Mouse (Mus musculus) gastrocnemius, postnatal 36 days (tissue): Measurements from ENCODE around the gene Gm8126. TPM values are rescaled to one million over a fixed set of nuclear protein-coding genes. Genes with fewer than 3 reads are reported as not detected.
"Not testable (repeated sequence)": the region's sequence is repeated elsewhere in the genome, so short reads cannot be mapped to it uniquely, and the experiment has no call there.

Experiments
- DNase-seq, 2 experiments: peaks; one replicate each; pipeline ENCODE4 v3.0.0; 2022
- intact Hi-C: fragments of 180-260 bp; cut with DNase I; formaldehyde crosslinking; loops from one replicate; pipeline ENCODE4 v1.15.1; 2025
- long read RNA-seq, 2 experiments: library from polyadenylated mRNA; stranded (forward); transcript quantifications; one replicate each; pipeline ENCODE4 v2.0.0; 2021
- total RNA-seq, 2 experiments: library from RNA; stranded (reverse); gene quantifications; 2 replicates each; pipeline ENCODE4 v1.2.3; 2021

The Gm8126 gene
- not detected for total RNA-seq
- long read RNA-seq, experiment 1 = 0 reads
- long read RNA-seq, experiment 2 = 0 reads

DNA sequence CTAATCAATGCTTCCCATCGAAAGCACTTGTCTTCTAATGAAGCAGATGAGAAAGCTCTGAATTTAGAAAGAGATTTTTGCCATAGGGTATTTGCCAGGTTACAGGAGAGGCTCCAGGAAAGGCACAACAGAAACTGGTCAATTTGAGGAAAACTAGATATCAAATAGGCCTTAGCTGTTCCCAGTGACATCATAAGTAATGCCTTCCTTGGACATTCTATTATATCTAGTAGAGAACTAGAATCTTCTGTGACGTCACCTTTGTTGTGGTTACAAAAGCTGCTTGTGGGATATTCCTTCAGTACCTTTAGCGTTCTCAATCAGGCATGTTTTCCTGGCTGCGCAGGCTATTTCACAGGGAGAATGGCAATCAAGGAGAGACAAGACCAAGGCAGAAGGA is at the start of gene Gm8126:
TSS of gene Gm8126 (plus strand) at position 301 of the 400 bp plus-strand sequence.
- intact Hi-C loops, DNase-seq: not testable (repeated sequence)

DNA sequence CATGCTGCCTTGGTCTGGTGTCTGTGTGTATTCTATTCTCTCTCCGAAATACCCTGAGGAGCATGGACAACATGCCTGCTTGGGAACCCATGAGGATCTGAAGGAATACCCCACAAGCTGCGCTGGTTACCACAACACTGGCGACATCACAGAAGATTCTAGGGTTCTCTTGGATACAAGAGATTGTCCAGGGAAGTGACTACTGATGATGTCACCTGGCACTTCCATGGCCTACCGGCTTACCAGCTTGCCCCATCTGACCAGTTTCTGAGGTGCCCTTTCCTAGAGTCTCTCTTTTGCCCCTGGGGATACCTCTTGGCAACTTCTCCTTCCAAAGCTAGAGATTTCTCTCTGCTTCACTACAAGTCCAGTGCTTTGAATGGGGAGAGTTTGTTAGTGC is 23.2 kb upstream of the Gm8126 start, which contains the start of gene Gm8122:
TSS of gene Gm8122 (minus strand) at position 101 of the 400 bp plus-strand sequence.
- DNase-seq, intact Hi-C loops: not testable (repeated sequence)

DNA sequence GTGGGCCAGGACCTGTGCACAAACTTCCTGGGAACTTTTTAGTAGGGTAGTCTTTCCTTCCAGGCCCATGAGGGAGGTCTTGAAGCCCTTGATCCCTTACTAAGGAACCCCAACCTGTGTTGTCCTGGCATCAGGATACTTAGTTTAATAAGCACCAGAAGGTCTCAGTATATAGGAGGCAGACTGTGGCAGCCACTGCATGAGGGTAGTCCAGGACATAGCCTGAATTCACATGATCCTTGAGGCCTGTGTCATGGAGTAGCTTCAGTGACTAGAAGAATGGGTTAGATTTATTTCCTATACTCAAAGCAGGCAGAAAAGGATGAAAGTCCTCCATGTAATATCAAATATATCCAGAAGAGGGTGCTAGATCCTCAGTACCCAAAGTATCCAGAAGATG is 20.7 kb upstream of the Gm8126 start:
- intact Hi-C loops, DNase-seq: not testable (repeated sequence)

DNA sequence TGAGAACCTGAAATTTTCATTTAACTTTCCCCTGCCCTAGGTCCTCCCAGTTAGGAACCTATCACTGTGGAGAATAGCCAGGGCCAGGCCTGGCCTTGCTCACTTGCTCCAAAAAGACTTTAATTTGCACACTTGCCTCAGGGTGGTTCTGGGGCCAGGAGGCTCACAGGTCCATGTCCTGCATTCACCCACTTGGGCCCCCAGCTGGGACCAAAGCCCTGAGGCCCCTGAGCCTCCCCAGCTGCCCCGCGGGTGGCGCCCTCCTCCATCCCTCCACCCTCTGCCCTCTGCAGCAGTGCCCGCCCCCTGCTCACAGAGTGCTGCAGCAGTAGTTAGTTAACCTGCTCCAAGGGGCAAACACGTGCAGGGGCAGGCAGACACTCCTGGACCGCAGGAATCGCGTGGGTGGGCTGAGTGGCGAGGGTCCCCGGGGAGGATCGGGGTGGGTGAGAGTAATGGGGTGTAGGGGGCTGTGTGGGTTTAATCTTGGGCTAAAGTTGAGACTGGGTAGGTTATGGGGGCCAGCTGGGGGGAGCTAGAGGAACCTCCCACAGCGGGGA is 8.8 kb upstream of the Gm8126 start:
- intact Hi-C loops = not testable (repeated sequence)
- peak in 1 of 2 experiments; percentile 29 for DNase-seq

DNA sequence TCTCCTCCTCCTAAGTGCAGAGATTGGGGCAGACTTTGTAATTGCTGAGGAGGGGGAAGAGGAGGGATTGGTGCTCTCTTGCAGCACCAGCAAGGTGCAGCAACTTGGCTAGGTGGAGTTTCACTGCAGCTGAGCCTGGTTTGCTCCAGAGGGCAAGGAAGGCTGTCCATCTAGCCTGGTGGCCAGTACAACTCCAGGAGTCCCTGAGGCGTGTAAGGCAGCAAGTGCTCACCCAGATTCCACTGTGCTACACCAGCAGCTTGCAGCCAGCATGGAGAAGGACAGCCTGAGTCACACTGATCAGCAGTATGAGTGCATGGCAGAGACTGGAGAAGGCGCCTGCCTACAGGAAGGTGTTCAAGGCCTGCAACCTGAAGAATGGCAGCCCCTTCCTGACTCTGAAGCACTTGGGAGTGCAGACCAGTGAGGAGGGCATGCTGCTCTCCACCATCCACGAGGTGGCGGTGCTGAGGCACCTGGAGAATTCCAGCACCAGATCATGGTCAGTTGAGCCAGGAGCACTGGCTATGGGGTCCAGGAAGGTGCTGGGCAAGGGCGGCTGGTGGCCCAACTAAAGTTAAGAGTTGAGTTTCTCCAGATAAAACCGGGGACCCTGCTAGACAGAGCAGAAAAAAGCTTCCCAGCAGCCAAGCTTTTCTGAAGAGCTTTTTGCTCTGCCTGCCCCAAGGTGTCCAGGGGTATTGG is 7.7 kb upstream of the Gm8126 start:
- peak in 1 of 2 experiments; percentile 17 for DNase-seq
- intact Hi-C loops = not testable (repeated sequence)

DNA sequence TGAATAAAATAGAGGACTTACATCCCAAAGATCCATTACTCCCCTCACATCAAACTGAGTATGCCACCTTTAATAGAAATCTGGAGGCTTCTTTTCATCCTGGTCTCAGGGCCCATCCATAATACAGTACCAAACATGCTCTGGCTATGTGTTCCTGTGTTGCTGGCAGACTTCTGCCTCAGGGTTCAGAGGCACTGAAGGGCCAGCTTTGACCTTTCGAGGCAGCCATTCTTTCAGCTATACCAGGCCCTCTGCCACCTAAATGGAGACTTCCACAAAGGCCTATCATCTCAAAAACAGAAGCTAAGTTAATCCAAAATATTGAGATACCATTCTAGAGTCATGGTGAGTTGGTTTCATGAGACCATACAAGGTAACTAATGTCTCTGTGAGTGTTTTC is 1.9 kb upstream of the Gm8126 start:
- intact Hi-C loops, DNase-seq: not testable (repeated sequence)

DNA sequence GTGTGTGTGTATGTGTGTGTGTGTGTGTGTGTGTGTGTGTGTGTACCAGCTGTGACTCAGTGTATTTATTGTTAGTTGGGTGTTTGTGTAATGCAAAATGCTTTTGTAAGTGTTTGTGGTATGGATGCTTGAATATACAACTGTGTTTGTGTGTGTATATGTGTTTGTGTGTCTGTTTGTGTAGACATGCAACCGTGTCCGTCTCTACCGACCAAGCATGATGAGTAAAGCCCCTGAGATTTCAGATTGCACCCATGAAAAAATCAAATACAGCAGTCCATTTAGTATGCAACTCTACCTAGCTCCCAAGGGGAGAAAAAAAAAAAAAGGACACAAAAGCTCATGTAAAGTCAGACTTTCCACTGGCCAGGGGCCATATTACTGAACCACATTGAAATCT is 5.0 kb downstream of the Gm8126 start:
- DNase-seq, intact Hi-C loops: not testable (repeated sequence)

DNA sequence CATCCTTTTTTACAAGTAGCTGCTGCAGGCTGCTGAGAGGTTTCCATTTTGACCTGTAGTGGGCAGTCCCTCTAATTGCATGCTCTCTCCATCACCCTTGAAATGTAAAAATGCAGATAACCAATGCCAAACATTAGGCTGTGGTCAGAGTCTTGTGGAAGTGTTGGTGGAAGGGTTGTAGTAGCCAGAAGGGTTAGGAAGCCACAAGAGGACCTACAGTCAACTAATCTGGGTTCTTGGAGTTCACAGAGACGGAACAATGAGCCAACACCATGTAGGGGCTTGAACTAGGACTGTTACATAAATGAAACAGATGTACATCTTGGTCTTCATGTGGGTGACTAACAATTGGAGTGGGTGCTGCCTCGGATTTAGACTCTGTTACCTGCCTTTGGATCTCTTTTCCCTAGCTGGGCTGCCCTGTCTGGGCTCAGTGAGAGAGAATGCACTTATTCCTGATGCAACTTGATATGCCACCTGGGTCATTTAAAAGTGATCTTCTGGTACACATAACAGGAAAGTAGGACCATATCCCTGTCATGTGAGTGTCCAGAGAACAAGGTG is 10.2 kb downstream of the Gm8126 start:
- DNase-seq, intact Hi-C loops: not testable (repeated sequence)

DNA sequence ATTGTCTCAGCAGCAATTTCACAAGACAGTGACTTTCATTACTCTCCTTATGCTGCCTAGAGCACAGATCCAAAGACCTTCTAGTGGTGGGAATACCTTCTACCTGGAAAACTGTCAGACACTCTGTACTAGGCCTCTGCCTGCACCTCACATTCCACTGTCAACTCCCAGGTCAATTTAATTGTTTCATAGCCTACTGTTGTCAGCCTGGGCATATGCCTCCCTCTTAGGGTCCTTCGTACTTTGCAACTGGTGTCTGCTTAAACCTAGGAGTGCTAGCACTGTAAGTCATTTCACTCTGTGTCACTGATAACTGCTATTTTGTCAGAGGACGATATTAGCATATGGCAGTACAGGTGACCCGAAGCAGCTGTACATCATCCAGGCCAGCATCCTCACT is 10.8 kb downstream of the Gm8126 start:
- intact Hi-C loops, DNase-seq: not testable (repeated sequence)

DNA sequence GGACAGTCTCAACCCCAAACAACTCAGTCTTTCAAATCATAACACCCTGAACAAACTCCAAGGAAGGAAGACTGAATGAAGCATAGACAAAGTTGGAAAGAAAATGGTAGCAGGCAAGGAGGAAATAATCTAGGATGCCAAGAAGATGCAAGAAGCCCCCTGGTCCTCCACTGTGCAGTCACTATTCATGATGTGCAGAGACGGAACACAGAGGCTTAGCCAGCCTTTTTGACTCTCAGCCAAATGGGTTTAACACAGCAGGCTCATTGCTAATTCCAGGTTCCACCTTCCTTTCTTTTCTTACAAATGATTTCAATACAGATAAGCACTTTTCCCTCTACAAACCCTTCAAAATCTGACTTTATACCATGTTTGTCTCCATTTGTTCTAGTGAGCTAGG is 14.7 kb downstream of the Gm8126 start:
- intact Hi-C loops, DNase-seq: not testable (repeated sequence)

DNA sequence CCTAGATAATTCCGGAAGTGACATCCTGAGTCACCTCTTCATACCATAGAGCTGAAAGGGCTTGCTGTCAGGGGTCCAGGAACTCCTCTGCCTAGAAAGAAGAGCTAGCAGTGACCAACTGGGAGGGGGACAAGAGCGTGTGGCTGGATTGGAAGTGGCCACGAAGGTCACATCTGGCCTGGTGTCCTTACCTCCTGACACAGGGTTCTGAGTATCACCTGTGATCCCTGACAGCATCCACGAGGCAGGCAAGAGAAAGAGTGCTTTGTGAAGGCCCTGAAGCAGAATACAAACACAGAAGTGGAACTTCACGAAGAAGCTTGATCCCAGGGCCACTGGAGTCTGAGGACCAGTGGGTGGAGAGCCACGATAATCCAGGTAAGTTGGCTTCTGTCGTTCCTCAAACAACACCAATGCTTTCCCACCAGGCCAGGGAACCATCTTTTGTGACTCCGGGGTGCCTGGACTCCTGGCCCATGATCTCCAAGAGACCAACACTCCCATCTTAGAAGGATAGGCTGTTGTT is 16.6 kb downstream of the Gm8126 start, which contains the start of gene Gm9732:
TSS of gene Gm9732 (plus strand) at position 51 of the 526 bp plus-strand sequence.
- intact Hi-C loops = not testable (repeated sequence)

DNA sequence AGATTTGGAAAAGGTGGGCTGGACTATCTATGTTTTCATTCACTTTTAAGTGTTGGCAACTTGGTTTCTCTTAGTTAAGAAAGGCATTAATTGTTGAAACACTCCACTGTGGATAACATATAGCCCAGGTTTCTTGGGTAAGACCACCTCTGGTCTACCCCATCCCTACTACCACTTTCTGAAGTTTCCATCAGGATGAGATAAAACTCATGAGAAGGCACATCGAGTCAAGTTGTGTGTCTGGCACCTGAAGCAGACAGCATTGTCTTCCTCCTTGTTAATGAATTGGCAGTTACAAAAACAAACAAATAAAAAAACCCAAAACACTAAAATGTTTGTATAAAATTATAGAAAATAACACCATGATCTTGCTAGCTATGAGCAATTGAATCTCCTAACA is 17.3 kb downstream of the Gm8126 start:
- intact Hi-C loops, DNase-seq: not testable (repeated sequence)

More for the DNA sequence above, 16.6 kb downstream of the Gm8126 start, which contains the start of gene Gm9732:
- peak in 1 of 2 experiments; percentile 57 for DNase-seq

DNA sequence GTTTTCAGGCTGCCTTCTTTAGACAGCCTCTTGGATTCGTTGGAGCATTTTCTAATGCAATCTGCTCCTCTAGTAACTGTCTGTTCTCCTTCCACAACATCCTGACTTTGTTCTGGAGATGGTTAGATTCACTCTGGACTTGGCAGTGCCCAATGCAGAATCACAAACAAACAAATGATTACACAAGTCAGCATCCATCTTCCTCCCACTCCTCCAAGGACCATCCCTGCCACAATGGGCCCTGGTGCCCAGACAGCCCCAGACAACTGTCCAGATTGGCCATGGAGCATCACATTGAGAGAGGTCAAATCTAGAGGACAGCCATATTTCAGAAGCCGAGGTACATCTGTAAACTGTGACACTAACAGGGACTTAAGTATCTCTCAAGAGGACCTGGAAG is 19.0 kb downstream of the Gm8126 start:
- intact Hi-C loops, DNase-seq: not testable (repeated sequence)

DNA sequence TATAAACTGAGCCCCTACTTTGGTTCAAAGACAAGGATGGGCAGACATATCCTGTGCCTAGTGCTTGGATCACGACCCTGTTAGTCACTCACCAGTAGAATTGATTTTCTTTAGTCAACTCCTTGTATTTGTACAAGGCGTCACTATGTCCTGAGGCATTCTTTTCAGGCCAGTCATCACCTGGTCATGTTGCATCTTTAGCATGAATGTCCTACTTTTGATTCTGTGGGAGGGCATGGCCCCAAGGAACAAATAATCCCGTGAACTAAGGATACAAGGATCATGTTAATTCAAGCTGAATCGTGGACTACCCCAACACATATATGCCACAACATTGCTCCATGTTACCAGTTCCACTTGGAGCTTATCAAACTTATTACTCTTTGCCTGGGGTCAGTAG is 19.7 kb downstream of the Gm8126 start:
- intact Hi-C loops, DNase-seq: not testable (repeated sequence)

DNA sequence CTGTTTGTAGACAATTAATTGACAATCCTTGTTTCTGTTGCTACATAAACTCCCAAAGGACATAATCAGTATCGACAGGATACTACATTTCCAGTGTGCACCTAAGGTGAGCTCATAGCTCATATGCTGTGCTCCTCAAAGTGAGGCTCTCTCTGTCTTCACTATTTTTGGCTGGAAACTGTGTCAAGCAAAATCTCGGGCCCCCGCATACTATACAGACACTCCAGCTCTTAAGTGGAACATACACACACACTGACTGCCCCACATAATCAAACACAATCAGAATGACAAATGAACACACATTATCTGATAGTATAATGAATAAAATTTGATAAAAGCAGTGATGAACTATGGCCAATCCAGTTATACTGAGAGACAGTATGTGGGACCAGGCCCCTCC is 20.2 kb downstream of the Gm8126 start:
- DNase-seq, intact Hi-C loops: not testable (repeated sequence)

DNA sequence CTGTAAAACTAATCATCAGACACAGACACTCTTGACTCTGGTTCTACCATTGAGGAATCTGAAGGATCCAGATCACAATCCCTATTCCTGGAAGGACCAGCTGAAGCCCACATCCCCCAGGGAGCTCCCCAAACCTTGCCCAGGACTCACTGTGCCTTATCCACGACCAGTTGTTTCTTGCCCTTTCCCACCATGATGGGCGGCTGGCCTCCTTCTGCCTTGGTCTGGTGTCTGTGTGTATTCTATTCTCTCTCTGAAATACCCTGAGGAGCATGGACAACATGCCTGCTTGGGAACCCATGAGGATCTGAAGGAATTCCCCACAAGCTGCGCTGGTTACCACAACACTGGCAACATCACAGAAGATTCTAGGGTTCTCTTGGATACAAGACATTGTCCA is 35.1 kb downstream of the Gm8126 start, which contains the start of gene Gm8127:
TSS of gene Gm8127 (minus strand) at position 330 of the 400 bp plus-strand sequence.
- intact Hi-C loops, DNase-seq: not testable (repeated sequence)

Other genes starting within 250 kb of the Gm8126 start
- gene Gm10376, start 243.0 kb upstream of the Gm8126 start, total RNA-seq = not detected
- gene Gm8094, start 182.0 kb upstream of the Gm8126 start, total RNA-seq = not detected
- not detected for gene Gm8104, start 158.0 kb upstream of the Gm8126 start, total RNA-seq
- gene Gm7233, start 78.8 kb upstream of the Gm8126 start, total RNA-seq = not detected
- gene Gm8122, start 23.3 kb upstream of the Gm8126 start, total RNA-seq = not detected
- gene Gm9732, start 16.4 kb downstream of the Gm8126 start, total RNA-seq = not detected
- not detected for gene Gm8127, start 35.2 kb downstream of the Gm8126 start, total RNA-seq
- gene 1700001F09Rik, start 89.2 kb downstream of the Gm8126 start, total RNA-seq = not detected
- not detected for gene Gm8138, start 157.7 kb downstream of the Gm8126 start, total RNA-seq